Mouse (Mus musculus) layer of hippocampus, adult 8-10 months (tissue): ENCODE results near the gene Commd8. TPM values are rescaled to one million over a fixed set of nuclear protein-coding genes. Genes with fewer than 3 reads are reported as not detected.
A peak's percentile ranks its signal among the peaks of the same experiment; 100 is the strongest.
"Not testable (repeated sequence)": the region's sequence is repeated elsewhere in the genome, so short reads cannot be mapped to it uniquely, and the experiment has no call there.

Experiments
- DNase-seq, 2 experiments: peaks; one replicate each; pipeline ENCODE4 v3.0.0; 2022; ENCODE audit warnings: low spot score in 2 of 2
- total RNA-seq, 4 experiments: library from RNA; stranded (reverse); gene quantifications; 2 replicates each; pipeline ENCODE4 v1.2.4; 2022

The Commd8 gene
- total RNA-seq, 4 experiments from 2014 or later, result 94.5 to 114 (median 97.0) TPM

GRCm38 (mm10) chr5:72170067-72170466 lies 2.1 kb upstream of the Commd8 start:
- no peak for DNase-seq

GRCm38 (mm10) chr5:72168285-72168621 lies 264 bp upstream of the Commd8 start:
- no peak for DNase-seq

GRCm38 (mm10) chr5:72164386-72164785 lies 3.6 kb downstream of the Commd8 start:
- DNase-seq, result no peak

GRCm38 (mm10) chr5:72162855-72163254 lies 5.1 kb downstream of the Commd8 start:
- DNase-seq, result no peak

- DNase-seq, result no peak
Measured at GRCm38 (mm10) chr5:72160781-72161485, 7.1 kb downstream of the Commd8 start.

- DNase-seq, result no peak
Measured at GRCm38 (mm10) chr5:72159537-72159936, 8.5 kb downstream of the Commd8 start.

- DNase-seq, result peak; percentile 51 to 53
Measured at GRCm38 (mm10) chr5:72158667-72159066, 9.3 kb downstream of the Commd8 start.

- no peak for DNase-seq
Measured at GRCm38 (mm10) chr5:72156598-72156997, 11.4 kb downstream of the Commd8 start.

GRCm38 (mm10) chr5:72155686-72156085 lies 12.3 kb downstream of the Commd8 start:
- DNase-seq, result not testable (repeated sequence)

GRCm38 (mm10) chr5:72150870-72151269 lies 17.1 kb downstream of the Commd8 start:
- DNase-seq, result no peak

GRCm38 (mm10) chr5:72148679-72149078 lies 19.3 kb downstream of the Commd8 start:
- DNase-seq, result no peak

- no peak for DNase-seq
Measured at GRCm38 (mm10) chr5:72139619-72140018, 28.4 kb downstream of the Commd8 start.

- DNase-seq, result no peak
Measured at GRCm38 (mm10) chr5:72138256-72138655, 29.7 kb downstream of the Commd8 start.

GRCm38 (mm10) chr5:72133906-72134305 lies 34.1 kb downstream of the Commd8 start:
- DNase-seq, result no peak

- DNase-seq, result no peak
Measured at GRCm38 (mm10) chr5:72126681-72127080, 41.3 kb downstream of the Commd8 start.

GRCm38 (mm10) chr5:72122414-72123037 lies 45.5 kb downstream of the Commd8 start:
- DNase-seq, result no peak
